Mouse (Mus musculus): ENCODE measurements around the gene Gm20388. TPM values are rescaled to one million over a fixed set of nuclear protein-coding genes. Genes with fewer than 3 reads are reported as not detected.

Gene Gm20388
- polyA plus RNA-seq, 1 experiment from 2014 or later: not detected

DNA sequence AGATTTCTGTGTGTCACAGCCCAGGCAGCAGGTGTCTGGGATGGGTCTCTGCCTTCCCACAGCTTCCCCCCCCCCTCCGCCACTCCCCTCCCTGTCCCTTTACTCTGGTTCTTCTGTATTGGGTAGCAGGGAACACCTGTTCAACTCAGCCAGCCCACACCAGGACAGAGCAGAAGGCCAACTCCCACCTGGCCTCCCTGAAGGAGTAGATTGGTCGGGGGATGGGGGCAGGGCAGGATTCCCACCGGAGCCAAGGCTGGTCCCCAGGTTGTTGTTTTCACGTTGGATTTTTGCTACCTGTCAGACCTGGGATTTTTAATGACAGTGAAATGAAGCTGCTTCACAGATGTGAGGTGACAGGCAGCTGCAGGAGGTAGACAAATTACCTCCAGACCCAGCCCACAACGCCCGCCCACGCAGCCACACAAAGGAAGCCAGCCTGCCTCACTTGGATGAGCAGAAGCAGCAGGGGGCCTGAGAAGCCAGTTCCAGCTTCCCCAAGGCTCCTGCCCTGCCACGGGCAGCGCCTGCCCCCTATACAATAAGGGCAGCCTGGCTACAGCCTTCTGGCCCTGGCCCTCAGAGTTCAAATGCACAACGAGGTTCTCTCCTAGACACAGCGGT, 2828.6 kb downstream of the Gm20388 start:
- H3K36me3 ChIP-seq: no peaks in the 10 kb centered on the region
- 23% methylated on average over 11 of the region's 11 CpGs for WGBS
- no peak overlapping the region for H3K27ac ChIP-seq
- H3K9me3 ChIP-seq: no peaks in the 10 kb centered on the region
- H3K4me2 ChIP-seq (replicated peaks): no peak overlapping the region
- H3K27me3 ChIP-seq: peaks cover 29% of the 10 kb centered on the region; the same call in 1 of the 2 replicates
- H3K4me1 ChIP-seq: peaks cover 20% of the 10 kb centered on the region
- H3K9ac ChIP-seq: no peak overlapping the region
- ATAC-seq (ENCODE audit: insufficient number of reproducible peaks, insufficient read depth, low FRiP score, low TSS enrichment): no peak
- no peak overlapping the region for H3K4me3 ChIP-seq

DNA sequence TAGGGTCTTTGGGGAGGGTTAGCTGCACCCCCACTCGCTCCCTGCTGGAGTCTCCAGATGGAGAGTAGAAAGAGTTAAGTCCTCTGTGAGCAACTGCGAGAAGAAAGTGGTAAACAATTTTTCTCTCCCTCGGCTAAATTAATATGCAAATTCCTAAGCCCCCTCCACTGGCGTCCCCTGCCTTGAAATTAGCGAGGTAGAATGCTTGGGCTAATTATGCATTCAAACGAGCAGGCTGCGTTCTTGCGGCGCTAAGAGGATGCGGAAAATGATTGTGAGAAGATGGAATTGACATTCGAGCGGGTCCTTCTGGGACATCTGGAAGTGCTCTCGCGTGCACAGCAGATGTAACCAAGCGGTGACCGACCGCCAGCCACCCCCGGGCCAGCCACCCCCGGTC, 2831.8 kb downstream of the Gm20388 start:
- no peak overlapping the region for H3K4me3 ChIP-seq
- no peaks in the 10 kb centered on the region for H3K9me3 ChIP-seq
- no peak for ATAC-seq (ENCODE audit: insufficient number of reproducible peaks, insufficient read depth, low FRiP score, low TSS enrichment)
- H3K4me2 ChIP-seq (replicated peaks): no peak overlapping the region
- H3K4me1 ChIP-seq: peaks cover 29% of the 10 kb centered on the region
- no peak overlapping the region; the same call in 1 of the 2 replicates for H3K9ac ChIP-seq
- no peak overlapping the region for H3K27ac ChIP-seq
- peaks cover 49% of the 10 kb centered on the region for H3K27me3 ChIP-seq
- 11% methylated on average over 19 of the region's 19 CpGs for WGBS
- H3K36me3 ChIP-seq: no peaks in the 10 kb centered on the region

DNA sequence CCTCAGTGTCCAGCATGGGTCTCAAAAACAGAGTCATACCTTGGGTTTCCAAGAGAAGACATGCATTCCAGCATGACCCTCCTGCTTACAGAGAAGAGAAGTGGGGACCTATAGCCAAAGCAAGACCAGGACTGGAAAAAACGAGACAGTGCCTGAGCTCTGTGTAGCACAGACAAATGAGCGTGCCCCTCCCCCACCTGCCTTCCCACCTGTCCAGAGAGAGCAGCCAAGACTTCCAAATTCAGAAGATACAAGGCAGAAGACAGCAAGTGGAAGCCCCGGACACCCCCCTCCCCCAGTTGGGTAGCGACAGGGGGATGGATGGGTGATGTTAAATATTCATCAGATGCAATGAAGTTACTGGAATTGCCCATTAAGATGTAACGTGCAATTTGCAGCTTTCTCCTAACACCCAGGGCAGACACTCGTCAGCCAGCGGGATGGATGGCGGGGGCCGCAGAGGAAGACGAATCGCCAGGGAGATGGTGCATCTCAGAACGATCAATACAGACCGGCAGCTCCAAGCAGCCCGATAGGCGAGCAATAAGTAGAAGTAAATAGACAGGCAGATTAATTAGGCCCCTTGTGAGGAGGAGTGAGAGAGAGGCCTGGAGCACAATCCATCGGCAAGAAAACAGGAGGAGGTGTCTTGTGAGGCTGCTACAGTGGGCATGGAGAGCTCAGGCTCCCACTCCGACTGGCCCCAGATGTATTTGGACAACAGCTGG, 2834.5 kb downstream of the Gm20388 start:
- 34% methylated on average over 17 of the region's 17 CpGs for WGBS
- H3K27ac ChIP-seq: peak overlapping the region; percentile 66
- no peak overlapping the region for H3K9ac ChIP-seq
- H3K4me1 ChIP-seq: peaks cover 32% of the 10 kb centered on the region
- peak overlapping the region; percentile 26 for H3K4me2 ChIP-seq (replicated peaks)
- no peaks in the 10 kb centered on the region for H3K9me3 ChIP-seq
- no peak overlapping the region for H3K4me3 ChIP-seq
- H3K36me3 ChIP-seq: no peaks in the 10 kb centered on the region
- no peak; the same call in 1 of the 2 replicates for ATAC-seq (ENCODE audit: insufficient number of reproducible peaks, insufficient read depth, low FRiP score, low TSS enrichment)
- peaks cover 54% of the 10 kb centered on the region for H3K27me3 ChIP-seq

DNA sequence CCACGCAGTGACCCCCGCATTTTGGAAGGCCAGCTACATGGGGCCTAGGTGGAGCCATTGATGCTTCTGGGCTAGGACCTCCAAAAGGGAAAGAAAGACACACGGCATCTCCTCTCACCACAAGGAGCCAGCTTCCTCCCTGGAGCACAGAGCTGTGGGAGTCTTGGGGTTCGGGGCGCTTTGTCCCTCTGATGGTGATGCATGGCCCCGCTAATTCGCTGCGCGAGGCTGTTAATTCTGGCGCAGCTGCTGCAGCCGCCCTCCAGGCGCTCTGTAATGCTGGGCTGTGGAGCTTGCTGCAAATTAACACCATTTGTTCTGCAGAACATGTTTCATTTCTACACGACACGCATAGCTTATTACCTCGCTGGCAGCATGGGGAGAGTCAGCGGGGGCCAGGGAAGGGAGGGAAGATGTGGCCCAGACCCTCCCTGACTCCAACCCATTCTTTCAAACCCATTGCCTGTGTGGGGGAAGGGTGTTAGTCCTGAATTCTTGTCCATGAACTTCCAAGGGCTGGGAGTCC, 2835.2 kb downstream of the Gm20388 start:
- peak; percentile 58; the same call in 1 of the 2 replicates for ATAC-seq (ENCODE audit: insufficient number of reproducible peaks, insufficient read depth, low FRiP score, low TSS enrichment)
- Histone ChIP-seq H3K27ac (peak overlapping the region; percentile 66), H3K4me1 (peaks cover 32% of the 10 kb centered on the region), H3K9me3 (no peaks in the 10 kb centered on the region), H3K4me3 (no peak overlapping the region), H3K4me2 (replicated peaks) (peak overlapping the region; percentile 26), H3K9ac (no peak overlapping the region), H3K36me3 (no peaks in the 10 kb centered on the region), H3K27me3 (peaks cover 54% of the 10 kb centered on the region)
- 10% methylated on average over 16 of the region's 16 CpGs for WGBS

DNA sequence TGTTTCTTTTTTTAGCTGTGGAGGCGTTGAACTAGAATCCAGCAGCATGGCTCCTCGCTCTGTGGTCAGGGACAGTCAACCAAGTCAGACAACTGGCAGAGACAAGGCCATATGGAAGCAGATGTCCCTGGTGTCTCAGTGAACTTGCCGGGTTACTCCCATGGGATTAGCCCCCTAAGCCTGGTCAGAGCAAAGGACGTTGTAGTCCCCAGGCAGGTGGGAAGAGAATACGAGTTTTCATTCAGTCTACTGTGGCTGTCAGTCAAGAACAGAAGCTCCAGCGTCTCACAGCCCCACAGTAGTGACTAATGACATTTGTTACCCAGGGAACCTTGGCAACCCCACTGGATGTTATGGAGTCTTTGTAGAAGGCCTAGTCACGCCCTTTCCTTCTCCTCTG, 2835.8 kb downstream of the Gm20388 start:
- no peak overlapping the region for H3K4me3 ChIP-seq
- H3K4me2 ChIP-seq (replicated peaks): peak overlapping the region; percentile 26; the same call in 1 of the 2 replicates
- H3K36me3 ChIP-seq: no peaks in the 10 kb centered on the region
- 53% methylated on average over 7 of the region's 7 CpGs for WGBS
- H3K27me3 ChIP-seq: peaks cover 48% of the 10 kb centered on the region
- H3K4me1 ChIP-seq: peaks cover 32% of the 10 kb centered on the region
- no peak overlapping the region for H3K9ac ChIP-seq
- ATAC-seq (ENCODE audit: insufficient number of reproducible peaks, insufficient read depth, low FRiP score, low TSS enrichment): no peak
- peak overlapping the region; percentile 66 for H3K27ac ChIP-seq
- H3K9me3 ChIP-seq: no peaks in the 10 kb centered on the region

DNA sequence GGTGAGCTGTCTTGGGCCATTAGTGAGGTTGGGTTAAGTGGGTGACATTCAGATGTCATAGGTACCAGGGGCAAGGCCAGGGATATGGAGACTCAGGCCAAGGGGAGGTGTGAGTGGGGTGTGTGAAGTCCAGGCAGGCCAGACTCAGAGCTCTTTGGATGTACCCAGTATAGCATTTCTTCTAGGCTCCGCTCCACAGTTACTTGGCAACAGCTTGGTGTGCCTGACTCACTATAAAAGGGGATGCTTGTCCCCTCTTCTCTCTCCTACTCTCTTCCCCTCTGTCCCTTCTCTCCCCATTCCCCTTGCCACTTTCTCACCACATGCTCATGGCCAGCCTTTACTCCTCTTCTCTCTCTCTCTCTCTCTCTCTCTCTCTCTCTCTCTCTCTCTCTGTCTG, 2837.2 kb downstream of the Gm20388 start:
- Histone ChIP-seq H3K9me3 (no peaks in the 10 kb centered on the region), H3K9ac (no peak overlapping the region), H3K4me3 (no peak overlapping the region), H3K27ac (no peak overlapping the region), H3K27me3 (peaks cover 37% of the 10 kb centered on the region), H3K36me3 (no peaks in the 10 kb centered on the region), H3K4me2 (replicated peaks) (no peak overlapping the region), H3K4me1 (peaks cover 29% of the 10 kb centered on the region)
- 60% methylated on average over 1 of the region's 1 CpGs for WGBS
- no peak for ATAC-seq (ENCODE audit: insufficient number of reproducible peaks, insufficient read depth, low FRiP score, low TSS enrichment)

DNA sequence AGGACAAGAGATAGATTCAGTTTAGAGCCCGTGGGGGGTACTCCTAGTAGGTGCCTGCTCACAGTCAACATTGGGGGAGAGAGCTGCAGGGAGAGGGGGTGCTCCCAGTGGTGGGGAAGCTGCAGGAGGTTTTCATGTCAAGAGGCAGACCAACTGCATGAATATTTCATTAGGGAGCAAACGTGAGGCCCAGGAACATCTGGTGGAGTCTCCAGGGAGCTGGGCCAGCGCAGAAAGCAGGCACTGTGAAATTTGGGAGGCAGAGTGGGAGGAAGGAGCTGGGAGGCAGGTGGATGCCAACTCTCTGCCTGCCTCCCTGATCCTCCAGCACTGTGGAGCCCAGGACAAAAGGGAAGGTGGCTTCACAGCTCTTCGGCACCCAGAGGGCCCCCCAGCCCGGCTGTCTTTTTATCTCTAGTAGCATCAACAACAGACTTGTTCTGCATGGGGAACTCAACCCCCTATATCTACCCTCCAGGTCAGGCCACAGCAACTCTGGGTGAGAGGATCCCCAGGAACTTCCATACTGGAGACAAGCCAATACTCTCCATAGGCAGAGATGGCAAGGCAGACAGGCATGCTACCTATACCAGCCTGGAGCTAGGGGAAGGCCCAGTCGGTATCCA, 2838.8 kb downstream of the Gm20388 start:
- Histone ChIP-seq H3K27me3 (peaks cover 29% of the 10 kb centered on the region), H3K9me3 (no peaks in the 10 kb centered on the region)

DNA sequence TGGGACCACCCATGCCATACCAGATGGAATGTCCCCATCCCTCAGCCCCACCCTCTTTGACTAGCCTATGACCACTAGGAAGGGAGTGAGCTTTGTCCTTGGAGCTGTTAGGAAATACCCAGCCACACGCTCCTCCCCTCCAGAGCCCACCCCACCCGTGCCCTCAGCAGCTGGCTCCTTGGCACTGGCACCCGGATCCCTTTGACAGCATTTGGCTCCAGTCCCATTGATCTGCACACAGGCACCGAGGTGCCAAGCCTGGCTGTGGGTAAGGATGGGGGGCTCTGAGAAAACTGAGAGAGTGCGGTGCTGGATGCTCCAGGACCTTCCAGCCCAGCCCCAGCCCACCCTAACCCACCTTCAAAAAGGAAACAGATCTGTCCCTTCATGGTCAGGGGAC, 2840.7 kb downstream of the Gm20388 start:
- H3K4me1 ChIP-seq: peaks cover 14% of the 10 kb centered on the region

More for the DNA sequence above, 2838.8 kb downstream of the Gm20388 start:
- H3K9ac ChIP-seq: no peak overlapping the region
- H3K4me1 ChIP-seq: peaks cover 28% of the 10 kb centered on the region
- no peak overlapping the region for H3K27ac ChIP-seq
- no peak overlapping the region for H3K4me3 ChIP-seq
- no peak for ATAC-seq (ENCODE audit: insufficient number of reproducible peaks, insufficient read depth, low FRiP score, low TSS enrichment)
- H3K4me2 ChIP-seq (replicated peaks): no peak overlapping the region
- no peaks in the 10 kb centered on the region for H3K36me3 ChIP-seq
- WGBS: 53% methylated on average over 6 of the region's 6 CpGs

DNA sequence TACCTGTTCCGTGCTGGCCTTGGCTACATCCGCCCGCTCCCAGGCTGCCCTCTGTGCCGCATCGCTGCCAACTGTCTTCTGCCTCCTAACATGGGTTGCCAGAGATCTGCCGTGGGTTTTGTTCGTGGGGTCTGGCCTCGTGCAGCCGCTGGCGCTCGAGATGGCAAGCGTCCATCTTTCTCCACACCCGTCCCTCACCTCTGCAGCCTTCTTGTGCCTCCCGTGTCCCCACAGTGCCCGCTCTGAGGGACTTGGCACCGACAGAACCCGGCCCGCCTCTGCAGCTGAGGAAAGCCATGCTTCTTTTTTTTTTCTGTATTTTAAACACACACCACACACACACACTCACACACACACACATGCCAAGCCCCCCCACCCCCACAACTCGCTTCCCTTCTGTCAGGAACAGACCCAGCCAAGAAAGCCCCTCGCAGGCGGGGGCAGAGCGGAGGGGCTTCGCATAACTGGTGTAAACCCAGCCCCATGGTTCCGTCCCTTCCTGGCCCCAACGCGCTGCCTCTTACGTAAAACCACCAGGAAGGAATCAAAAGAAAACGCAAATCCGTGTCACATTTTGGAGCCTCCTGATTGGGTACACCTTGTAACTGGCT, 2841.6 kb downstream of the Gm20388 start:
- 88% methylated on average over 28 of the region's 29 CpGs for WGBS
- H3K4me2 ChIP-seq (replicated peaks): no peak overlapping the region
- H3K27ac ChIP-seq: no peak overlapping the region
- no peak for ATAC-seq (ENCODE audit: insufficient number of reproducible peaks, insufficient read depth, low FRiP score, low TSS enrichment)
- H3K4me1 ChIP-seq: peaks cover 10% of the 10 kb centered on the region; the same call in 1 of the 2 replicates
- H3K4me3 ChIP-seq: no peak overlapping the region
- no peaks in the 10 kb centered on the region for H3K9me3 ChIP-seq
- no peaks in the 10 kb centered on the region for H3K36me3 ChIP-seq
- no peak overlapping the region for H3K9ac ChIP-seq
- 0 out of 2 replicates have a peak, but pooled peaks cover 5% of the 10 kb centered on the region for H3K27me3 ChIP-seq

More for the DNA sequence above, 2840.7 kb downstream of the Gm20388 start:
- 71% methylated on average over 5 of the region's 5 CpGs for WGBS
- H3K9me3 ChIP-seq: no peaks in the 10 kb centered on the region
- no peak overlapping the region for H3K4me3 ChIP-seq
- no peak overlapping the region for H3K4me2 ChIP-seq (replicated peaks)
- H3K27ac ChIP-seq: no peak overlapping the region
- no peak for ATAC-seq (ENCODE audit: insufficient number of reproducible peaks, insufficient read depth, low FRiP score, low TSS enrichment)
- H3K27me3 ChIP-seq: 0 out of 2 replicates have a peak, but pooled peaks cover 11% of the 10 kb centered on the region
- no peak overlapping the region for H3K9ac ChIP-seq
- no peaks in the 10 kb centered on the region for H3K36me3 ChIP-seq

DNA sequence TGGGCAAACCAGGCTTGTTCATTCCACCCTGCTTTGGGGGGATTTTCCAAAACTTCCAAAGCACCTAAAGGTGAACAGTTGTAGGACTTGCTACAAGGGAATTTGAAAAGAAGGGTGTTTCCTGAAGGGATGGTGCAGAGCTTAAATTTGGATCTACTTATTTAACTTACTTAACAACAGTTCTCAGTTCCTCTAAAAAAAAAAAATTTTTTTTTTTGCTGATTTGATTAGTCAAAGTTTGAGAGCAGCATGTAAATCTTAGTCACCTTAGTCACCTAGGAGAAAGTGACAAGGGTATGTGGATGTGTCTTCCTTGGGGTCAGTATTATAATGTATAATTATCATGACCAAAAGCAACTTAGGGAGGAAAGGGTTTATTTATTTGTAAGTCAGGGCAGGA, 2848.0 kb downstream of the Gm20388 start:
- Histone ChIP-seq H3K4me2 (replicated peaks) (no peak overlapping the region), H3K9ac (no peak overlapping the region), H3K4me1 (no peaks in the 10 kb centered on the region), H3K27me3 (peaks cover 5% of the 10 kb centered on the region; the same call in 1 of the 2 replicates), H3K36me3 (no peaks in the 10 kb centered on the region), H3K4me3 (no peak overlapping the region), H3K27ac (no peak overlapping the region), H3K9me3 (no peaks in the 10 kb centered on the region)
- no peak for ATAC-seq (ENCODE audit: insufficient number of reproducible peaks, insufficient read depth, low FRiP score, low TSS enrichment)

DNA sequence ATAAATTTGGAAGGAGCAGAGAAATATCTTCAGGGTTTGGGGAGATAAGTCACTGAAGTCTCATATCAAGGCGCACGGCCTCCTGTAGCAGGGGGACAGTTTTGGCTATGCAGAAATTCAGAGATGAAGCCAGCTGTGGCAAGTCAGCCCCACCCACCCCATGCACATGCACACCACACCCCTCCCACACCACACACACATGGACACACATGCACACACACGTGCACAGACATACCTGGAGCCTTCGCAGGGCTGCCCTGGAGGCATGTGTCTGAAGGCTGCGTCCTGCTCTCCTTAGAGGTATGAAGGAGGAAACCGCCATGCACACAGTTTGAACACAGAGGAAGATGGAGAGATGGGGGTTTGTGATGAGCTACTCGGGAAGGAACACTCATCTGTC, 2849.5 kb downstream of the Gm20388 start:
- no peak for ATAC-seq (ENCODE audit: insufficient number of reproducible peaks, insufficient read depth, low FRiP score, low TSS enrichment)
- 72% methylated on average over 7 of the region's 7 CpGs for WGBS
- H3K27me3 ChIP-seq: peaks cover 5% of the 10 kb centered on the region; the same call in 1 of the 2 replicates
- H3K4me2 ChIP-seq (replicated peaks): no peak overlapping the region
- no peaks in the 10 kb centered on the region for H3K36me3 ChIP-seq
- H3K4me1 ChIP-seq: no peaks in the 10 kb centered on the region
- no peaks in the 10 kb centered on the region for H3K9me3 ChIP-seq
- H3K9ac ChIP-seq: no peak overlapping the region
- H3K4me3 ChIP-seq: no peak overlapping the region
- H3K27ac ChIP-seq: no peak overlapping the region
